Mouse (Mus musculus) myocyte (in vitro differentiated cells): ENCODE measurements around the gene Tshz2. TPM values are rescaled to one million over a fixed set of nuclear protein-coding genes. Genes with fewer than 3 reads are reported as not detected.

Experiments used
- H3K27me3 ChIP-seq: one replicate; pipeline ENCODE4 v1.6.1; 2011; ENCODE audit not compliant: control insufficient read depth, insufficient read depth, insufficient read length
- H3K36me3 ChIP-seq: one replicate; pipeline ENCODE4 v1.6.1; 2011; ENCODE audit not compliant: control insufficient read depth, insufficient read depth
- H3K4me2 ChIP-seq: one replicate; pipeline ENCODE4 v1.6.1; 2011; ENCODE audit warnings: low read depth, control low read depth
- H3K4me3 ChIP-seq: one replicate; pipeline ENCODE4 v1.5.1; 2011; ENCODE audit warnings: mild to moderate bottlenecking, control low read depth, moderate library complexity
- H3K79me2 ChIP-seq: one replicate; pipeline ENCODE4 v1.6.1; 2011; ENCODE audit not compliant: control insufficient read depth, insufficient read depth
- H3ac ChIP-seq: one replicate; pipeline ENCODE4 v1.6.1; 2011; ENCODE audit not compliant: control insufficient read depth, insufficient read length
- CEBPB ChIP-seq: IDR thresholded peaks from 2 replicates; pipeline ENCODE4 v1.6.1; 2011; ENCODE audit warnings: mild to moderate bottlenecking, moderate library complexity; ENCODE audit not compliant: poor library complexity, insufficient read depth, severe bottlenecking
- E2F4 ChIP-seq: IDR thresholded peaks from one replicate; pipeline ENCODE4 v1.6.1; 2011; ENCODE audit warnings: mild to moderate bottlenecking, control low read depth, moderate library complexity; ENCODE audit not compliant: insufficient read depth
- MAX ChIP-seq: IDR thresholded peaks from one replicate; pipeline ENCODE4 v1.6.1; 2011; ENCODE audit warnings: low read depth, mild to moderate bottlenecking, control low read depth
- MYOD1 ChIP-seq, 3 experiments: IDR thresholded peaks; one replicate each; pipeline ENCODE4 v1.6.1; 2011; ENCODE audit warnings: control low read depth in 2 of 3, low read depth in 2 of 3, mild to moderate bottlenecking in 2 of 3, moderate library complexity in 1 of 3; ENCODE audit not compliant: insufficient read length in 2 of 3, control insufficient read depth in 1 of 3
- MYOG ChIP-seq, 3 experiments: IDR thresholded peaks; one replicate each; pipeline ENCODE4 v1.6.1; 2011; ENCODE audit warnings: control low read depth in 2 of 3, low read depth in 2 of 3, mild to moderate bottlenecking in 2 of 3; ENCODE audit not compliant: insufficient read length in 2 of 3, control insufficient read depth in 1 of 3, insufficient read depth in 1 of 3
- POLR2A ChIP-seq: IDR thresholded peaks from one replicate; pipeline ENCODE4 v1.6.1; 2011; ENCODE audit warnings: low read depth, mild to moderate bottlenecking, control low read depth, moderate library complexity; ENCODE audit not compliant: insufficient read length
- POLR2AphosphoS2 ChIP-seq: IDR thresholded peaks from one replicate; pipeline ENCODE4 v1.6.1; 2011; ENCODE audit warnings: low read depth, control low read depth; ENCODE audit not compliant: insufficient read length
- REST ChIP-seq: IDR thresholded peaks from one replicate; pipeline ENCODE4 v1.6.1; 2011; ENCODE audit warnings: mild to moderate bottlenecking, control low read depth, moderate library complexity; ENCODE audit not compliant: insufficient read depth, insufficient read length
- SRF ChIP-seq: IDR thresholded peaks from one replicate; pipeline ENCODE4 v1.6.1; 2011; ENCODE audit warnings: low read depth; ENCODE audit not compliant: control insufficient read depth, insufficient read length
- TCF12 ChIP-seq: IDR thresholded peaks from one replicate; pipeline ENCODE4 v1.6.1; 2011; ENCODE audit warnings: mild to moderate bottlenecking, control low read depth; ENCODE audit not compliant: poor library complexity, insufficient read depth, severe bottlenecking
- TCF3 ChIP-seq: IDR thresholded peaks from one replicate; pipeline ENCODE4 v1.6.1; 2011; ENCODE audit warnings: low read depth, control low read depth; ENCODE audit not compliant: insufficient read length
- USF1 ChIP-seq: IDR thresholded peaks from one replicate; pipeline ENCODE4 v1.6.1; 2011; ENCODE audit warnings: low read depth, mild to moderate bottlenecking, control low read depth, moderate library complexity
- polyA plus RNA-seq: library from polyadenylated mRNA; unstranded; fragments of >200 nt; fragmentation: generic; extraction: Trizol; gene quantifications from one replicate; pipeline ENCODE4 v1.2.1, GENCODE M21; 2012; ENCODE audit warnings: missing spikeins

Gene Tshz2
- polyA plus RNA-seq, 1 experiment = not detected

DNA sequence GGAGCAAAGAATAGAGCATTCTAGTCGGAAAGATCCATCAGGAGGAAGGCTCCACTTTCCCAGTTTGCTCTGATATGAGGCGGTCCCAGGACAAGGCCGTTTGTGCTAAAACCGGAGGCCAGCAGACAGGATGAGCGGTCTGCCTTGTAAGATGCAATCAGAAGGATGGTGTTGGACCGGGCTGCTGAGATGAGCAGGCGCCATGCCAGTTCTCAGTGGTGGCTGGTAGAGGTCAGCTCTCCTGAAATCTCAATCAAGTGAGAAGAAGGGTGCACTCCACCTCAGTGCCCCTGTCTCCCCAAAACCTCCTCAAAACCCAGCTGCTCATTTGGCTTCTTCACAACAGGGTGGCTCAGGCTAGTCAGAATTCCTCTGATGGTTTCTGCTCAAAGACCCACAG lies 358.2 kb downstream of the Tshz2 start:
- Histone ChIP-seq H3K4me3 (no peak overlapping the region), H3K36me3 (no peaks in the 10 kb centered on the region), H3K27me3 (no peaks in the 10 kb centered on the region), H3ac (no peak overlapping the region), H3K79me2 (no peaks in the 10 kb centered on the region), H3K4me2 (no peak overlapping the region)
- TF ChIP-seq TCF3 = no peak
- no peak for TF ChIP-seq POLR2AphosphoS2
- no peak for TF ChIP-seq POLR2A
- TF ChIP-seq E2F4 = no peak
- no peak for TF ChIP-seq CEBPB
- TF ChIP-seq MYOD1 (IDR thresholded peaks at IDR 0.05; ENCODE audit: control insufficient read depth in 1 of 3, insufficient read length in 2 of 3, low read depth in 2 of 3) = no peak
- TF ChIP-seq TCF12 = no peak
- TF ChIP-seq MYOG (IDR thresholded peaks at IDR 0.05; ENCODE audit: control insufficient read depth in 1 of 3, insufficient read depth in 1 of 3, insufficient read length in 2 of 3, low read depth in 2 of 3) = no peak
- no peak for TF ChIP-seq USF1
- no peak for TF ChIP-seq SRF
- TF ChIP-seq REST = no peak
- TF ChIP-seq MAX = no peak

DNA sequence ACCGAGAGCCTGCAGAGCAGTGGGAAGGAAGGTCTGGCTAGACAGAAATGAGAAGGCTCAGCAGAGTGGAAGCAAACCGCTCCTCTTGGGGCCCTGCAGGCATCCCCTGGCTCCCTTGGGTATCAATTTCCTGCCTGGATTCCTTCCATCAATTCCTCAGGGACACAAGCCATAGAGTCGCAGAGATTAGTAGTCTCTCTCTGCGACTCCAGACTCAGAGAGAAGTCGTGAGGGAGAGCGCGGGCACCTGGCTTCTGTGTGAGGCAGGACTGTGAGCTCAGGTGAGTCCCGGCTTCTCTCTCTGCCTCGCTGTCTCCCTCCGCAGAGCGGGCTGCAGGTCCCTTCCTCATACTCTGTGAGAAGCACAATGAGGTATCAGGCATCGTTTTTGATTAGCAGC lies 363.2 kb downstream of the Tshz2 start:
- no peaks in the 10 kb centered on the region for H3K36me3 ChIP-seq
- H3ac ChIP-seq = no peak overlapping the region
- TF ChIP-seq SRF = no peak
- no peak for TF ChIP-seq MYOG (IDR thresholded peaks at IDR 0.05; ENCODE audit: control insufficient read depth in 1 of 3, insufficient read depth in 1 of 3, insufficient read length in 2 of 3, low read depth in 2 of 3)
- TF ChIP-seq POLR2AphosphoS2 = no peak
- TF ChIP-seq USF1 = no peak
- no peak for TF ChIP-seq POLR2A
- no peak for TF ChIP-seq E2F4
- no peak for TF ChIP-seq TCF3
- no peak for TF ChIP-seq MYOD1 (IDR thresholded peaks at IDR 0.05; ENCODE audit: control insufficient read depth in 1 of 3, insufficient read length in 2 of 3, low read depth in 2 of 3)
- TF ChIP-seq MAX = no peak
- TF ChIP-seq CEBPB = no peak
- no peak for TF ChIP-seq TCF12
- no peak for TF ChIP-seq REST
- H3K79me2 ChIP-seq = no peaks in the 10 kb centered on the region
- no peak overlapping the region for H3K4me2 ChIP-seq
- no peaks in the 10 kb centered on the region for H3K27me3 ChIP-seq
- no peak overlapping the region for H3K4me3 ChIP-seq

DNA sequence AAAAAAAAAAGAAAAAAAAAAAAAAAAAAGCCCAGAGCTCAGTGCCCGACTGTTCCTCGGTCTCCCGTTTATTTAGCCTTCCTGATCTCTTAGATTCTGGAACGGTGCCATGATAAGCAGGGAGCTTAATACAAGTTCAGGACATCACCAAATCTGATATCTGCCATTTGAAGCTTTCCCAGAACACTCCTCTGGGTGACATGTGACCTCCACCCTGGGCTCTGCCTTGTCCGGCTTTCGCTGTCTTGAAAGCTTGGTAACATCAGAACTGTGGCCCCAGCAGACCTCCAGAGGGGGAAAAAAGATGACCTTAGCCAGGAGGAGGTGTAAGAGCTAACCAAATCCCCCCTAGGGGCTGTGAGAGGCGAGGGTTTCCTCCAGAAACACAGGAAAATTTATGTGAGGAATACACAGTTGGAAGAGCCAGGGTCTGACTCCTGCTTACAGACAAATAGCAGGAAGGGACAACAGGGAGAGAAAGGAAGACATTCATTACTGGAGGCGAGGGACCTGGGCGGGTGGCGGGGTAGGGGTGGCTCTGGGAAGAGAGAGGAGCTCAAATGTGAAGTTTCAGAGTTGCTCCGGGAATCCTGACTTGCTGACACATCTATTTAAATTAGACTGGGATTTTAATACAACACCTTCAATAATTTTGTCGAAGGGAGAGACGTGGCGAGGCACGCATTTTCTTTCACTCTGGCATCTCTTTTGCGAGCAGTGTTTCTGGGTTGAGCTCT lies 363.9 kb downstream of the Tshz2 start:
- Histone ChIP-seq H3K4me3 (no peak overlapping the region), H3K79me2 (no peaks in the 10 kb centered on the region), H3K36me3 (no peaks in the 10 kb centered on the region), H3K27me3 (no peaks in the 10 kb centered on the region), H3K4me2 (no peak overlapping the region), H3ac (no peak overlapping the region)
- TF ChIP-seq POLR2A (no peak), CEBPB (no peak), USF1 (no peak), MYOD1 (IDR thresholded peaks at IDR 0.05; ENCODE audit: control insufficient read depth in 1 of 3, insufficient read length in 2 of 3, low read depth in 2 of 3) (no peak), MYOG (IDR thresholded peaks at IDR 0.05; ENCODE audit: control insufficient read depth in 1 of 3, insufficient read depth in 1 of 3, insufficient read length in 2 of 3, low read depth in 2 of 3) (no peak), TCF12 (no peak), SRF (no peak), POLR2AphosphoS2 (no peak), TCF3 (no peak), E2F4 (no peak), REST (no peak), MAX (no peak)

- no peak overlapping the region for H3K4me2 ChIP-seq
- no peak for TF ChIP-seq USF1
- TF ChIP-seq MYOG (IDR thresholded peaks at IDR 0.05; ENCODE audit: control insufficient read depth in 1 of 3, insufficient read depth in 1 of 3, insufficient read length in 2 of 3, low read depth in 2 of 3) = no peak
- TF ChIP-seq SRF = no peak
- no peak for TF ChIP-seq POLR2AphosphoS2
- no peak for TF ChIP-seq TCF3
- no peak for TF ChIP-seq MYOD1 (IDR thresholded peaks at IDR 0.05; ENCODE audit: control insufficient read depth in 1 of 3, insufficient read length in 2 of 3, low read depth in 2 of 3)
- no peak for TF ChIP-seq E2F4
- no peak for TF ChIP-seq CEBPB
- TF ChIP-seq TCF12 = no peak
- TF ChIP-seq MAX = no peak
- TF ChIP-seq POLR2A = no peak
- no peak for TF ChIP-seq REST
- H3K79me2 ChIP-seq = no peaks in the 10 kb centered on the region
- no peaks in the 10 kb centered on the region for H3K36me3 ChIP-seq
- no peak overlapping the region for H3K4me3 ChIP-seq
- no peaks in the 10 kb centered on the region for H3K27me3 ChIP-seq
- H3ac ChIP-seq = no peak overlapping the region
These were observed 364.6 kb downstream of the Tshz2 start for GRCm38 (mm10) chr2:169997276-169998049.
